Mouse (Mus musculus): ENCODE measurements around the gene Cd37.

Gene Cd37

DNA sequence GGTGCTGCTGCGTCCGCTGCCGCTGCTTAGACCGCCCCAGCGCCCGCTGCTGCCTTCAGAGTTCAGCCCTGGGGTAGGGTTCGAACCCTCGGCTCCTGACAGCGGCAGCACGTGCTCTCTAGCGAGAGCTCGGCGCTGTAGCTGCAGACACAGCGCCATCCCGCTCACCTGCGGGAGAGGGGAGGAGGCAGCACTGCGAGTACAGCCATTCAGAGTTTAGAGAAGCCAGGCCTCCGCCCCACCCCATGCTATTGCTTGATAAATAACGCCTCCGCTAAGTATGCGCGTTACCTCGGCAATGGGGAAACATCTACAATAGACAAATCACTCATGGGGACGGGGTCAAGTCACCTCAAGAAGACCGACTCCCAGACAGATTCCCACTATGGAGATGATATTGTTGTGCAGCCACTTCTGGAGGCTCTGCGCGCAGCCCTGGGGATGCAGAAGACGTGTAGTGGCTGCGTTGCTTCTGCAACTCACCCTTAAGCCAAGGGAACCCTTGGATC is 4.5 kb downstream of the Cd37 start:
- DNase-seq = no peak

DNA sequence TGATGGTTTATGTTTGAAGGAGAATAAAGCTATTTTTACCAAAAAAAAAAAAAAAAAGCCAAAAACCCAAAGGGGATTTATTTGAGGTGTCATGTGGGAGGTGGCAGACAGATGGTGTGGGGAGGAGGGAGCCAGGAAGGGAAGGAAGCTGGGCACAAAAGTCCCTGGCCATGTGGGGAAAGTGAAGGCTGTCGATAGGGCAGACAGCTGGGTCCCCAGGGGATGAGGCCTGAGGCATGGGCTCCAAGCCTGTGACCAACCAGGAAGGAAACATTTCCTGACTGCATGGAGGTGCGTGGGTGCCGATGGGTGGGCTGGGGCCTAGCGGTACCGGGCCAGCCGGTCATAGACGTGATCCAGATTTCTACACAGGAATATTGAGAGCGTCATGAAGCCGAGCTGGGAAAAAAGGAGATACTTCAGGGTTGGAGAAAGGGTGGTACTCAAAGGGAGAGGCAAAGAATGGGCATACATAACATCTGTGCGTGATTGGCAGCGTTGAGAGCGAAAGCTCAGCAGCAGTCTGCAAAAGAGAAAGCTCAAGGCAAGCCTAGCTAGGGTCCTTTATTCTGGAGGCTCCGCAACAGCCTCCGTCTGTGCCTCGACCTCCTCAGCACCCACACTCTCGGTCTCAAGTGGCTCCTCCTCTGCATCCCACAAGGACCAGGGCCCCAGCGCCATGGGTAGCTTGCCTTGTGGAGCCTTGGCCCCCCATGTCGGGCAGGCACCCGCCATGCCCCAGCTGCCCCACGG is 5.2 kb downstream of the Cd37 start:
- DNase-seq = no peak

DNA sequence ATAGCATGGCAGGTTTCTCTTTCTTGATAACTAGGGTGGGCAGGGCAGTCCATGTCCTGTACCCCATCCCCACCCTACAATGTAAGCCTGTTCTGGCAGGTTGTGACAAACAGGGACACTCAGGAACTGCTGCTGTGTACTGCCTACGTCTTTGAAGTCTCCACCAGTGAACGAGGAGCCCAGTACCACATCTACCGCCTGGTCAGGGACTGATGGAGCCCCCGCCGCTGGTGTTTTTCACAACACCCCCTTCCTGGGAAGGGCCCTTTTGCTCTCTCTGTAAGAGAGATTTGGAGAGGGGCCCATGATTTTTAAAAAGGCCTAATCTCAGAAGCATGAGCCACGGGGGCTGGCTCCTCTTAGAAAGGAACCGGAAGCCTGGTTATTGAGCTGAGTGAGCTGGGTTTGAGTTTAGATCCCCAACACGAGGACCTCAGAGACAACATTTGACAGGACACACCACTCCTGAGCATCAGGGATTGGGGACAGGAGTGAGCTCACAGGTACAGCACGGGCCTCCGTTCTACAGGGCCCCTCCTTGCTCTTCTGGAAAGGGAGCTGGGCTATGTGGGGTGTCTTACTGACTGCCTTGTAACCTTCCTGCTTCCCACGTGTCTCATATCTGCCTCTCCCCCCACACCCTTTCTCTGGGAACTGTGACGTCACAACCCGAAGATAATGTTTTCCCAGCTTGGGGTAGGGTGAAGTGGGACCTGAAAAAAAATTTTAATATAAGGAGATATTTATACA is 6.0 kb downstream of the Cd37 start:
- DNase-seq = no peak

DNA sequence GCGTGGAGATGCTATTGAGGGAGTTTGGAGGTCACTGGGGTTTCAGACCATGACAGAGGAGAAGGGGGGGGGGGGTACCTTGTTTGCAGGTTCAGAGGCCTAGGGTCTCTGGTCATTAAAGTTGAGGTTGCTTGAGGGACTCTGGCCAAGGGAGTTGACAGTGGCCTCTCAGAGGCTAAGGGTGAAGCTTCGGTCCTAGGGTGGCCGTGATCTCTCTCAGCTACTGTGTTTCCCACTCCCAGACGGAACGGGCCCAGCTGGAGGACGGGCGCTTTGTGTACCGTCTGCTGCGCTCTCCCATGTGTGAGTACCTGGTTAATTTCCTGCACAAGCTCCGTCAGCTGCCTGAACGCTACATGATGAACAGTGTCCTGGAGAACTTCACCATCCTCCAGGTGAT is 7.0 kb downstream of the Cd37 start:
- no peak for DNase-seq

DNA sequence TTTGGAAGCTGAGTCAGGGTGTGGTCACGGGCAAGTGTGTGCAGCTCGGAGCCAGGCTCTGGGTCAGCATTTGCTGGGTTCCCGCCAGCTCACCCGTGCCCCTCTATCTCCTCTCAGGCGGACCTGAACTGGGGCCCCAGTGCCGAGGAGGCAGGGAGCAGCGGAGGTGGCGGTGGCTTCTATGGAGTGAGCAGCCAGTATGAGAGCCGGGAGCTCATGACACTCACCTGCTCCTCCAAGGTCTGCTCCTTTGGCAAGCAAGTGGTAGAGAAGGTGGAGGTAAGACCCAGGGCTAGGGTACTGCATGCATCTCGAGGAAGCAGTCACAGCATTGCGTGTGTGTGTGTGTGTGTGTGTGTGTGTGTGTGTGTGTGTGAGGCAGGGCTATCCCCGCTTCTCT is 7.7 kb downstream of the Cd37 start:
- DNase-seq = no peak

DNA sequence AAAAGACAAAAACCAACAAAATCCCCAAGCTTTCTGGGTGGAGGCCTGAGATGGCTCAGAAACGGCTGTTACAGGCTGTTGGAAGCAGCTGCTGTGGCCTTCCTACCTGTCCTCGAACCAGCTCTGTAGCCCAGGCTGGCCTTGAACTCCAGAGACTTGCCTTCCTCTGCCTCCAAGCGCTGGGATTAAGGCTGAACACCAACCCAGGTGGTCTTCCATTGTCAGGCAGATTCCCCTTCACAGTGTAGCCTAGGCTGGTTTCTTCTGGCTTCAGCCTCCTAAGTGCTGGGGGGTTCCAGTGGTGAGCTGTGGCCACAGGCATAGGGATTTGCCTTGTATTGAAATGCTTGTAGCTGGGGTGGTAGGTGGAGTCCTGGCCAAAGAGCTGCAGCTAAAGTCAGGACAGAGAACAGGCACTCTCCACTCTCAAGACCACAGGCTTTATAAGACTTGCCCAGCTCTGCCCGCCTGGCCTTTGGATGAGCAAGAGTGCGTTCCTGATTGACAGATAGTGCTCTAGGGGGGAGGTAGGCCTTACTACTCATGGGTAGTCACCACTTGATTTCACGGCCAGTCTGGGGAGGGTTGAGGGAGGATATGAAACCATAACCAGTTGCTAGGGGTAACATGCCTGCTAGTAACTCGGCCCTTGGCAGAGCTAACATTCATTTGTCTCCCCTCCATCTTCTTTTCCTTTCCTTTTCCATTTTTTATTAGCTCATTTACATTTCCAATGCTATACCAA is 9.3 kb downstream of the Cd37 start:
- DNase-seq = no peak

DNA sequence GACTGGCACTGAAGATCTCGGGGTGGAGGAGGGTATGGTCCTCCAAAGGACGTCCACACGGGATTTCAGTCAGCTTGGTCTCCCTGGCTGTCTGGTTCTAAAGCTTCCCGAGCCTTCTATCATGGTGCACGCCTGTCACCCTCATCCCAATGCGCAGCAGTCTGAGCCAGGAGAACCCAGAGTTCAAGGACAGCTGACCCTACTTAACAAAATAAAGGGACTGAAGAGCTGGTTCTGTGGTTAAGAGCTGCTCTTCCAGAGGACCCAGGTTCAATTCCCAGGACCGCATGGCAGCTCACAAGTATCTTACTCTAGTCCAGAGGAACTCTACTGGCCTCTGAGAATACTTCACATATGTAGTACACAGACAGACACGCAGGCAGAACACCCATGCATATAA is 9.9 kb downstream of the Cd37 start:
- DNase-seq = no peak

DNA sequence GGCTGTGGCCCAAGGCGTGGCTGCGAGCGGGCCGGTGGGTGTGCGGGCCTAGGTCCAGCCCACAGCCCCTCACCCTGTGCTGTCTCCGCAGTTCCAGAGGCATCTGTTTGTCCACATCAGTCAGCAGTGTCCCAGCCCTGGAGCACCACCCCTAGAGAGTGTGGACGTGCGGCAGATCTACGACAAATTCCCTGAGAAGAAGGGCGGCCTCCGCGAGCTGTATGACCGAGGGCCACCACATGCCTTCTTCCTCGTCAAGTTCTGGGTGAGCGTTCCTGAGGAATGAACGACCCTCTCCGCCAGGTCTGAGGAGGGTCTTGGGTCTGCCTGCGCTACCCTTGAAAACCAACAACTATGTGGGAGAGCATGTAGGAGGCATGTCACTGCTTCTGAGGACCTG is 10.4 kb downstream of the Cd37 start:
- no peak for DNase-seq

DNA sequence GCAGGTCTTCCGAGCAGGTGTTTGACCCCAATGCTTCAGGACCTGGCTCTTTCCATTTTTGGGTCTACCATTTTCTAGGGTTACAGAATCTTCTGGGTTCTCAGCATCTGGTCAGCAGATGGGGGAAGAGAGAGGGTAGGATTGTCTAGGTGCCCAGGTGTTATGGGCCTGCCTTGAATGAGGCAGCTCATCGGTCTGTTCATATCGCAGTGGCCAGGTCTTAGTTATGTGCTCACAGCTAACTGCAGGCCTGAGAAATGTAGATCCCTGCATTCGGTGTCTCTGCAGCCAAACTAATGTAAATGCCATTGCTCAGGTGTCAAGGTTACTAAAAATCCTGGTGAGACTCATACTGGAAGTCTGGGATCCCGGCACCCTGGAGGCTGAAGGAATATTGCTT is 12.5 kb downstream of the Cd37 start:
- DNase-seq = no peak

DNA sequence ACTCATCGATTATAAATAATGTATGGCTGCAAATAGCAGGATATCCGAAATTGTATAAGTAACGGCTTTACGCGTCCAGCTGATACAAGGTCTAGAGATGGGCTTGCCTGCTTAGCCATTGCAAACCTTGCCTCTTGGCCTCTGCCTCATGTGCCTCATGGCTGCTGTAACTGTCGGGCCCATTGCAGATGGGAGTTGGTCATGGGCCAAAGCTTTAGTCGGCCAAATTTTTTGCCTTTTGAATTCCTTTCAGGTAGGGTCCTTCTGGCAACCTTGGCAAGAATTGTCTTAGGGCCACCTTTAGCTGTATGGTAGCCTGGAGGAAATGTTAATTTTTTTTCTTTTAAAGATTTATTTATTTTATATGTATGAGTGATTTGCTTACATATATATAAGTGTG is 14.1 kb downstream of the Cd37 start:
- no peak for DNase-seq

DNA sequence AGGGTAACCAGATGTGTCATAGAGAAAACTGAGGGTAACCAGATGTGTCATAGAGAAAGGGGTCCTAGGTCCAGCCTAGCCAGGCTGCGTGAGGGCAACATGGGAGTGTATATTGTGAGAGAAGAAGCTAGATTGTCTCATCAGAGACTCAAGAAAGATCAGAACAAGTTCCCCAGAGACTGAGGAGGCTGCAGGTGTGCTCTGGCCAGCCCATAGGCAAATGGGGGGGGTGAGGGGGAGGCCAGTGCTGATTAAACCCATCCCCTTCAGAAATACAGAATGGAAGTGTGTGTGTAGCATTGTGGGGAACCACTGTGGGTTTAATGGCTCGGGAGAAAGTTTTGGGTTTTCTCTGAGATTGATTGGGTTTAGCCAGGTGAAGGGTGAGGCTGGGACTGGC is 17.2 kb downstream of the Cd37 start:
- no peak for DNase-seq

DNA sequence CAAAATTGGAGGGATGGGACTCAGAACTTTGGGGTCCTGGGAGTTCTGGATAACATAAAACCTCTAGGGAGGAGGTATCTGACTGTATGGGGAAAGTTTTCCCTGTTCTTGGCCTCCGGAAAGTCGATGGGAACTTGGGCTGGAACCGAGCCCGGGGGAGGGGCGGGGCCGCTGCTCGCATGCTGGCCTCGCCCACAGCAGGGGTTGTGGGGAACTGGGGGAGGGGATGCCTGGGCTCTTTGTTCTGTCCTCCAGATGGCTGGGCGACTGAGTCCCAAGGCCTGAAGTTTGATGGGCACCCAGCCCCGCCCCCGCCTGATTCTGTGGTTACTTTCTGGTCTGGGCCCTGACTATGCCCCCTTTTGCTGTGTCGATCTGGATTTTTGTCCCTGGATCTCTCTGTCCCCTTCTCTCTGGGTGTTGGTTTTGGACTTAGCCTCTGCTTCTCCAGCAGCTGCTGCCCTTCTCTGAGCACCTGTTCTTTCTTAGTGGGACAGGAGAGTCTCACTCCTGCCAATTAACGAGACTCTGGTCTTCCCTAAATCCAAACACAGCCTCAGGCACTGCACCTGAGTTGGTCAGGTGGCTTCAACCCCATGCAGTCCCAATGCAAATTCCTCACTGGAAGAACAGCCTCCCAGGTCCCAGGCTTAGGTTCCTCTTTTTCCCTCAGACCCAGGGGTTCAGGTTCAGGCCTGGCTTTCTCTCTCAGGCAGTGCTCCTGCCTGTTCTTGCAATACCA is 22.3 kb downstream of the Cd37 start:
- DNase-seq = peak; percentile 88

DNA sequence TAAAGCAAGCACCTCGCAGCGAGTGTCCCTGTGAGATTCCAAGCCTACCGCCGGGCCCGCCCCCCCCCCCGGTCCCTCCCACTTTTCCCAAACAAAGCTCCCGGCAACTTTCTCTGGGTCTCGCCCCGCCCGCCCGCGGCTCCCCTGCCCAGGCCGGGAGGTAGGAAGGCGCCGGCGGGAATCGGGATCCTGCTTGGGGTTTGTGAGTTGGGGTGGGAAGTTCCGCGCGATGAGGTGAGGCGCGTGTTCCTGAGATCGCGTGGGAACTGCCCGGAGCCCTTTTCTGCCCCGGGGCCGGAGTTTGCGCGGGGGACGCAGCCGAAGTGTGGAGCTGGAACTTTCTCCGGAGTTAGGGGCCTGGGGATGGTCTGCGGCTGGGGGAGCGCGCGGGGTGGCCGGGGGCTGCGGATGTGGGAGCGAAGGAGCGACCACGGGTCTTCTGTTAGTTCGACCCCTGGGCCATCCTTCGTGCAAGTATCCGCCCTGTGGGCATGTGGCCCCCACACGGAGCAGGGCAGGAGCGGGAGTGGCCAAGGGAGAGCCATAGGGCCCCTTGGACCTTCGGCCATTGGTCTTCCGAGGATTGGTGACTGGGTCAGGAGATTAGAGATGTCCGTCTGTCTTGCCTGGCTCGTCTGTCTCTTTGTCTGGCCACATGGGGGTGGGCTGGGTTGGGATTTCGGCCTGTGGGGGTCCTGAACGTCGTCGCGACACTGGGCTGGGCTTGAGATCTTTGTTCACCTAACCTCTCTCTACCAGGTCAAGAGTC is 23.1 kb downstream of the Cd37 start, which contains the start of gene Tead2:
Gene Tead2 (plus strand): TSS at position 81 of the 769 bp plus-strand sequence.
- DNase-seq = peak; percentile 74

DNA sequence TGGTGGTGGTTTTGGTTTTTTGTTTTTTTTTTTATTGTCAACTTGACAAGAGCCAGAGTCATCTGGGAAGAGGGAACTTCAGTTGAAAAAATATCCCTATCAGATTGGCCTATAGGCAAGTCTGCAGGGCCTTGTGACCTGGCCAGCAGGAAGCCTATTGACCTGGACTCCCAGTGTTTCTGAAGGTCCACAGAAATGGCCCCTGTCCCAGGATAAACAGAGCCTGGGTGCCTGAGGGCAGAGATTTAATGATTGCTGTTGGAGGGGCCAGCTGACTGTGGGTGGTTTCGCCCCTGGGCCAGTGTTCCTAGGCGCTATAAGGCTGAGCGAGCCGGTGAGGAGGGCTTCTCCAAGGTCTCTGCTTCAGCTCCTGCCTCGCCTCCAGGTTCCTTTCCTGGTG is 25.2 kb downstream of the Cd37 start:
- DNase-seq = no peak

DNA sequence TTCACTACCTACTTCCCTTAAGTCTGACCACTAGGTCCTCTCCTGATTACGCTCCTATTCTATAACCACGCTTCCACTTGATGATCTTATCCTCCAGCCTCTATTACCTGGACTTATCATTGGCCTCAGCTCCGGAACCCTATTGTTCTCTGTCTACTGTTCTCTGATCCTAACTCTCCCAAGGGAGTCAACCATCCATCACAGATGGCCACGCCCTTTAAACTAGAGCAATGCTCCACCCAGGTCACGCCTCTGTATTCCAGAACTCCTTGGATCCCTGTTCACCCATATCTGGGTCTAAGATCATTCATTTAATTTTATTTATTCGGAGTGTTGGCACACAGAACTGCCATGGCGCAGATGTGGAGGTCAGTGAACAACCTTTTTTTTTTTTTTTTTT is 26.6 kb downstream of the Cd37 start:
- no peak for DNase-seq

DNA sequence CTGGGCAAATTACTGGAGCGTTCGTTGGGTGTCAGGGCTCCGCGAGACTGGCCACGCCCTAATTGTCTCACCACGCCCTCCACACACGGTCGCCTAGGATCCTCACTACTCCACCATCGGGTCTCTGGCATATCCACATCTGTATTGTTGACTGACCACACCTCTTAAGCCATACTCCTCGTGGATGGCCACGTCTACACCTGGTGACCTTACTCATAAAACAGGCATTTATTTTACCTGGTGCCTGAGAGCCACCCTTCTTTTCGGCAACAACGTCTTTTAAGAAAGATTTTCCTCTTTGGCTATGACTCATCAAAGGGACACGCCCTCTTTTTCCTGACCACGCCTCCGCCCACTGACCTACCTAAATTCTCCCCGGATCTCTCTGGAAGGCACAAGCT is 27.1 kb downstream of the Cd37 start, which contains the start of gene Dkkl1:
Gene Dkkl1 (minus strand): TSS at position 297 of the 401 bp plus-strand sequence.
- DNase-seq = no peak

DNA sequence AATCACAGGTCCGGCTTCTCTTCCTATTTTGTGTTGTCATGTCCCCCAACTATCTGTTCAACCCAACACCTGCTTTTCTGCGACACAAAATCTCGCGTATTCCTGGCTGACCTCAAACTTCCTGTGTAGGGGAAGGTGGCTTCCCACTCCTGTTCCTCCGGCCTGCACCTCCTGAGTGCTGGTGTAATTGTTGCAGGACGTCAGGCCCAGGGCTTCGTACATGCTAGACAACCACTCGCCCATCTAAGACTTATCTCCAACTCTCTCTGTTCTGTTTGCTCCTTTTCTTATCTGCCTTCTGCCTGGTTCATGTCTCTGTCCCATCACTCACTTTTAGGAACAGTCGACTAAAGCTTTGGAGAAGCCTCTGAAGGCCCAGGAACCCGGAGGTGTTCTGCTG is 27.8 kb downstream of the Cd37 start:
- DNase-seq = no peak

DNA sequence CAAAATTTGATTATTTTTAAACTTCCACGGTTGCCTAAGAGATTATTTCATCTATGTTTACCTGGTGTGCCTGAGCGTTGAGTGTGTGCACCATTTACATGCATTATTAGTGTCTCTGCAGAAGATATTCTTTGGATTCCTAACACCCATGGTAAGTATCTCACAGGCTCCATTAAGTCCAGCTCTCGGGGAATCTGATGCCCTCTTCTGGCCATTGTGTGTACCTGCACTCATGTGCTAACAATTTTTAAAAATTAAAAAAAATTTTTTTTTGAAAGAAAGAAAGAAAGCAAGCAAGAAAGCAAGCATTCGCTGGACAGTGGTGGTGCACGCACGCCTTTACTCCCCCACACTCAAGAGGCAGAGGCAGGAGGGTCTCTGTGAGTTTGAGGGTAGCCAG is 30.7 kb downstream of the Cd37 start:
- no peak for DNase-seq

DNA sequence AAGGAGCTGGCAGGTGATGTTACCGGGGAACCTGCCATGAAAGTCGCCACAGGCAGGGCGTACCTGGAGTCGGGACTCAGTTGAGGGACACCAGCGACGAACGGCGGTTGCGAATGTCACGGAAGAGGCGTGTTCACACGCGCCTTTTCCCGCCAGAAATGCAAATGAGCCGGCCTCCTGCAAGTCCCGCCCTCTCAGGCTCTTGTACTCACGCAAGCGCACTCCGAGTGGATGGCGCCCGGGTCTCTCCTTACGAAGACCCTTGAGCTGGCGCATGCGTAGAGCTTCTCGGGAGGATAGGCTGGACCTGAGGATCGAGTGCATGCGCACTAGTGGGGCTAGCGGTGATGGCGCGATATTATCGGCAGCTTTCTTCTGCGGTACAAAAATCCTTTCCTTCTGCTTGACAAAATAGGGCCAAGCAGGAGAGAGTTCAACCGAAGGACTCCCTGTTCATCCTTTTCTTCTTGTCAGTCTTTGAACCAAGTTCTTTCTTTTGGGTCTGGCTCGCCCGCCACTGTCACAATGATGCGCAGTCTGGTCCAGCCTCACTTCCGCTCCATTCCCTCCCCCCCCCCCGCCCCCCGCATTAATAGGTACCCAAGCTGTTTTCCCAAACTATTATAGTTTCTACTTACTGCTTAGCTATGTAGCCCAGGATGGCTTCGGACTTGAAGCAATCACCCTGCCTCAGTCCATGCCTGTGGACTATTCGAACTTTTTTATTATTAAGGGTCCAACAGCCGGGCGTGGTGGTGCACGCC is 34.4 kb downstream of the Cd37 start, which contains the start of gene Ccdc155:
Gene Ccdc155 (minus strand): TSS at position 513 of the 764 bp plus-strand sequence.
- peak; percentile 95 for DNase-seq

DNA sequence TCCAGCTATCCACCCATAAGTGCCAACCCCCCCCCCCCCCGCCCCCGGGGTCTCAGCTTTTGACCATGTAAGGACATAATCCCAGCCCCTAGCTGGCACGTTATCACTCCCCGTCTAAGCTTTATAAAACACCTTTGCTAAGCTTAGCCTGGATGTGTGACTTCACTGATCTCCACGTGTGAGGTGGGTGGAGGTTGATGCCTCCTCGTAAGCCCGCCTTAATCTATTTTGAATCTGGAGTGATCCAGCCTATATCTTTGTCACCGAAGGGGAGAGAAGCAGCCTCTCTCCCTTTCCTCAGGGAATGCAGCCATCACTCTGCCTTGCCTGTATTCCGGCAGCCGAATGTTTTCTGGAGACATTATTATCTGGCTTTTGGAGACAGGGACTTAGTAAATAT is 36.3 kb downstream of the Cd37 start:
- no peak for DNase-seq

DNA sequence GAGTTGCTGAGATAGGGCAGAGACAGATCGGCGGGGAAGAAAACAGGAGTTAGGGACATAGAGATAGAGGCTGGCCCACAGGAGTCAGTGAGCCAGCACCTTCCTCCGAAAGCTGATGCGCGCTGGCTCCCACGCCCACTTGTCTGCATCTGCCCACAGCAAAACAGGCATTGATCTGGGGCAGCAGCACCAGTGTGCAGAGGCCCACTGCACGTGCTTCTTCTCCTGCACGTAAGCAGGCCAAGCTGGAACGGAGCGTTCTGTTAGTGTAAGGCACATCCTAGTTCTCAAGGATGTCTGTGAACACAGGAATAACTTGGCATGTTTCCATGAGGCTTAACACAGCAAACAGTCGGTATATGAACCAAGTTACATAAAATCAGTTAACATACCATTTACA is 40.0 kb downstream of the Cd37 start:
- no peak for DNase-seq
